Mouse (Mus musculus): ENCODE measurements at regions not wholly inside any gene's neighbourhood (a gene's known extent, or its start where the extent isn't known, plus 50 kb on each side); places are given as distances from the start of the nearest gene placed in this dataset.

DNA sequence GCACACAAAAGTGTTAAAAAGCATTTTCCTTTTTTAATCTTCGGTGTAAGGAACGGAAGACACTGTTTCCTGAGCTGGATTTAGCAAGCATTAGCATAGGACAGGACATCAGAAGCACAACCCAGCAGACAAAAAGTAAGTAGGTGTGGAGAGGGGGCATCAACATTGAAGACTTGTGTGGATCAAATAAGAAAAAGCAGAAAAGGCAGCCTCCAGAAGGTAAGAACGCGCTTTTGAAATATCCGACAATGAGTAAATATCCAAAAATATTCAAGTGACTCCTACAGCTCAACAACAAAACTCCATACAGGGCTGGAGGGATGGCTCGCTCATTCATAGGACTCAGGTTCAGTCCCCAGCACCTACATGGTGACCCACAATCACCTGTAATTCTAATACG, 286.9 kb downstream of the Pdcd6ip start:
- DNase-seq (ENCODE audit: low spot score) = no peak

DNA sequence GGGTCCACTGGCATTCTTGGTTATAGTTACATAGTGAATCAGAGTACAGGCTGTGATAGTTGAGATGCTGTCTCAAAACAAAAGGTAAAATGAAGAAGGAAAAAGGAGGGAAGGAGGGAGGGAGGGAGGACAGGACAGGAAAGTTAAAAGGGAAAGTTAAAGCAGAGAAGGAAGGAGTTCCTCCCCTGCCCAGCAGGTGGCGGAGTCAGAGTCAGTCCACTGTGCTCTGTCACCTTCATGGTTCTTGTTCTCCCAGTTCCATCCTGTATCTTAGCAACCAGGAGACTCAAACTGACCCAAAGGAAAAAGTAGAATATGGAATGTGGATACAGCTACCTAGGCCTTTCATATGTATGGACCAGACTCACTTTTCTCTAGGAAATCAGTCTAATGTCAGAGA, 288.3 kb downstream of the Pdcd6ip start:
- no peak for DNase-seq (ENCODE audit: low spot score)

DNA sequence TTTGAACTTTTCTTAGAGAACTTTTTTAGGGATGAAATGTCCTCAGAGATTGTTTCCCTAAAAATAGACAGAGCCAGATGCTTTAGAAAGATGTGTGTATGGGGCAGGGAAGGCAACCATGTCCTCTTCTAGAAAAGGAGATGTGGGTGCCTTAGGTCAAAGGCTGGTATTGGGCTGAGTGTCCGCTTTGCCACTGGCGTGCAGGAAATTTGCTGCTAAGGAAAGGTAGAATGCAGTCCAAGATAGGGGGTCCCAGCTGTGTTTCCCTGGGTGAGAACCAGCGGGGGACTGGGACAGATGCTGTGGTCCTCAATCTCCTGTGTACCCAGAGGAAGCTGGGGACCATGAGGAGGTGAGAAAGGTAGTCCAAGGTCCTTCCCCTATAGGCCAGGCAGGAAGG, 291.0 kb downstream of the Pdcd6ip start:
- DNase-seq (ENCODE audit: low spot score) = no peak

DNA sequence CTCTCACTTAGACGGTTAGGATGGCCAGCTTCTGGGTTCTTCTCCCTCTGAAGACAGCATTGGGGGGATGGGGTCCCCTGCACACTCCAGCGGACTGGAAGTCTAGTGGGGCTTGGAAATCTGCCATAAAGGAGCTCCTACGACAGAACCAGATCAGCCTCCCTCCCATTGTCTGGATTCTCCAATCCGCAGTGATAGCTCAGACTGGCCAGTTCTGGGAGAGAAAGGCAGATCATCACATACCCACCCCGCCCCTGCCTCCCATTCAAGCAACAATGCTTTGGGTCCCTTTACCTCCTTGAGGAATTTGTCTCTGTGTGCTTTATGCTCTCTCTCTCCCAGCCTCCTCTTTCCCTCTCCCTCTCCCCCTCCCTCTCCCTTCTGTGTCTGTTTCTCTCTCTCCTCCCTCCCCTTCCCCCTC, 292.5 kb downstream of the Pdcd6ip start:
- no peak for DNase-seq (ENCODE audit: low spot score)

DNA sequence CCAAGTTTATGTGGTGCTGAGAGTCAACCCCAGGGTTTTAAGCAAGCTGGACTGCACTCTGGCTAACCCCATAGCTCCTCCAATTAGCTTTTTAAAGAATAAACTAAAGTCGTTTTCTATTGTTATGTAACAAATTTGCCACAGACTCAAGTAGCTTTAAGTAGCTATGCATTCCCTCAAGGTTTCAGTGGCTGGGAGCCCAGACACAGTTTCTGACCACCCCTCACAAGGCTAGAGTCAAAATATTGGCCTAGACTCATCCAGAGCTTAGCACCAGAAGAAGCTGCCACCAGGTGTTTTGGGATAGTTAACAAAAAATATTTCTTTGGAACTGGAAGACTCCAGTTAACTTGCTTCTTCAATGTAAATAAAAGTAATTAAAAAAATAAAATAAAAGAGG, 293.4 kb downstream of the Pdcd6ip start:
- no peak for DNase-seq (ENCODE audit: low spot score)

DNA sequence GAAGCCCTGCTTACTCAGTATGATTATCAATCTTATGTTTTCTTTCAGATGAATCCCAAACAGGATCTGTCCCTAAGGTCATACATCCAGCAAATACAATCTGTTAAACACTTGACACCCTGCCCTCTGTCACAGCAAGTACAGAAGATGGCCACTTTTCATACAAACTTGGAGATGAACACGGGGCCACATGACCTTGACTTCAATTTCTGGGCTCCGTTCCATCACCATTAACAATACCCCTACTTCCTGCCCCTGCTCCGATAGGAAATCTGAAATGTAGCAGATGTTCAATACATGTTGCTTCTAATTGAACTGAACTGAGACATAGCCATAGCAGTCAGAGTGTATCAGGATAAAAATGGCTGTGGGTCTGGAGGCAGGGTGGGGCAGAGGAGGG, 294.2 kb downstream of the Pdcd6ip start:
- no peak for DNase-seq (ENCODE audit: low spot score)

DNA sequence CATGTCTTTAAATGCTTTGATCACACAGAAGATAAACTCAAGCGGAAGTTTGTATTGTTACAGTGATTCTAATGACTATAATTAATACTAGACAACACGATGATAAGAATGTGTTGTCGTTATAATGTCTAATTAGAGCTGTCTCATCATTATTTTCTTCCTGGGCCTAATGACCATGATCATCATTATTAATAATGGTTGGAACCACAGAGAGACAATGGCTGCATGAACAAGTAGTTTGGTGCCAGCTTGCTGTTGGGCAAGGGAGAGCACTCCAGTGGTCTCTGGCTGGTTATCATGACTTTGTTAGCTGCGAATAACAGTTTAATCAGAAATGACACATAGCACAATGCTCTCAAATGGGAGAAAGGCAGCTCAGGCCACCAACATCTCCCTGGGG, 296.4 kb downstream of the Pdcd6ip start:
- no peak for DNase-seq (ENCODE audit: low spot score)

DNA sequence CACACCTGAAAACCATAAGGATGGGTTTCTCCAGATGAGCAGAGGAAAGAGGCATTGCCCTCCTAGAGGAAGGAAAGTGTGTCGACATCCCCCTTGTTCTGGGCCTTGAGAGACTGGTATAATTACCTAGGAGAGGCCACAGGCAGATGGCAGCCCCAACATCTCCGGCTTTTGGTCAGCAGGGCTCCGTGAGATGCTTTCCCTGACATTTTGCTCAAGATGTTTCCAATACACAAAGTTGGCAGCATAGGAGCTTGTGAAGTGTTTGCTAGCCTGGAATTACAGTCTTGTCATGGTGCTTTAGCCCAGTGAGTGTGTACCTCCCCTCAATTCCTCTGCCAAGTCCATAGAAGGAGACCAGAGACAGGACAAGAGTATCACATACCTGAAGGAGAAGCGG, 299.5 kb downstream of the Pdcd6ip start:
- no peak for DNase-seq (ENCODE audit: low spot score)

DNA sequence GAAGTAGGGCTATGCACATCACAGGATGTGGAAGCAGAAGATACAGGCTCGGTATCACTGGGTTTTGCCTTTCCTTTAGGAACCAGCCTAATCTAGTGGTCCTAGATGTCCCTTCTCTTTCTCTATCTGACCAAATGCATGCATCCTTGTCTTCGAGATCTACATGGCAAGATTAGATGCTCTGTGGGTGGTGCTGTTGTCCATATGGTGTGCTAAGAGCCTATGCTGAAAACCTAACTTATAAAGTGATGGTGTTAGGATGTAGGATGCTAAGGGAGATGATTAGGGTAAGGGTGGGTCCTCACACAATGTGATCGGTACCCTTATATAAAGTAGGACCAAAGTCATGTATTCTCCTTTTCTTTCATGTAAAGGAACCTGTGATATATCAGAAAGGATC, 313.7 kb downstream of the Pdcd6ip start:
- DNase-seq (ENCODE audit: low spot score) = no peak

DNA sequence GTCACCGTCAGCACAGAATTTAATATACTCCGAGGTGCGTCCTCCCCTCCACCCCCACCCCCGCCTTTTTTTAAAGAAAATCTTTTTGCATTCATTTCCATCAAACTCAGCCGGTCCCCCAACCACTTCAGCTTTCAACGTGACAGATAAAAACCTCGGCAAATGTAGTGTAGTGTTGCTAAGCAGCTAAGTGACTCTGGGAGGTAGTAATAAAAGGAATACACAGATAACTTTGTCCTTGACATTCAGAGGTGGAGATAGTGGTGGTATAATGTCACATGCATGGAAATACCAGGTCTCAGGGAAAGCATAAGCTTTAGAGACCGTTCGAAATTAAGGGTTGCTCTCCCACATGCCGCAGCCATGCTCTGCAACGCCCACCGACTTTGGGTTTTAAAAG, 320.7 kb downstream of the Pdcd6ip start:
- DNase-seq (ENCODE audit: low spot score) = no peak

DNA sequence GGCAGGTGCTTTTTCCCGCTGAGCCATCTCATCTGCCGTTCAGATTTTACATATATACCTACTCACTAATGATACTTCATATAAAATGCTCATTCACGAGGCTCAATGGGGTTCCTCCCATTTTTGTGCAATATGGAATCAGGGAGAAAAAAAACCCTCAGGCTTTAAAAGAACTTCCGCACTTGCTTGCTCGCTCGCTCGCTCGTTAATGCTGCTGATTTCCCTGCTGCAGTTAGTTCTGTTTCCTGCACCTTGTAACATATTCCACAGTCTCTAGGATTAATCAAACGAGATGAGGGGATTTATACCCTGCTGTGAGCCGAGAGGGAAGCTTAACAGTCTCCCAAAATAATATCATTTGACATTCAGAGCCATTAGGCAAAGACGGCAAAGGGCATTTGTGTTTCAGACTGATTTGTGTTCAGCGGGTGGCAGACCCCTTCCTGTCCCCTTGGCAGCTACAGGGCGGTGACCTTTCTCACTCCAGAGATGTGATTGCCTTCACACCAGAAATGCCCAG, 326.4 kb downstream of the Pdcd6ip start:
- no peak for DNase-seq (ENCODE audit: low spot score)

DNA sequence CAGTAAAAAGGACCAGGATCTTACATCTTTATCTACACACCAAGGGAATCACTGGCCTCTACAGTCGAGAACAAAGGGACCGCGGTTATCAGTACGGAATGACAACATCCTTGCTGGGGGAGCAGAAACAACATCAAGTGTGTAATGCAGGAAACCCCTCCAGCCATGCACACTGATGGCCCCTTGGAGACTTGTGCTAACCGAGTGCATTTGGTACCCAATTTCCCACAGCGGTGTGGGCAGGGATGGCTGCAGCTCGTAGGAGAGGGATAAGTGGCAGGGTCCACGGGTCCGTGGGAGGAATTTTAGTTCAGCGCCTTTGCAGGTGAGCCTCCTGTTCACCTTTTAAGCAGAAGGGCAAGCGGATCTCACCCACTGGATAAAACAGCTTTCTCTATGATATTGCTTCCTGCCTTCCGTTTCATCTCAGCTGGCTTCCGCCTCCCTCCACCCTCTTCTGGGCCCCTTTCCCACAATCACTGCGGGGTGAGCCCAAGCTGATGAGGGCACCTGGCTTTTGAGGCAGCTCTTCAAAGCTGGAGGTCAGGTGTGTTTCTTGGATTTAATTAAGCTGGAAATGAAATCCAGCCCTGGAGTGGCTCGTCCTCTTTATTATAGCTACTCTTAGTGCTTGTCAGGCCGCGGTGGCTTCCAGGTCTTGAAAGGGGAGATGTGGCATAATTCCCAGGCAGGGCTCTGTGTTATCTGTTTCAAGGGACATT, 327.5 kb downstream of the Pdcd6ip start:
- DNase-seq (ENCODE audit: low spot score) = no peak

DNA sequence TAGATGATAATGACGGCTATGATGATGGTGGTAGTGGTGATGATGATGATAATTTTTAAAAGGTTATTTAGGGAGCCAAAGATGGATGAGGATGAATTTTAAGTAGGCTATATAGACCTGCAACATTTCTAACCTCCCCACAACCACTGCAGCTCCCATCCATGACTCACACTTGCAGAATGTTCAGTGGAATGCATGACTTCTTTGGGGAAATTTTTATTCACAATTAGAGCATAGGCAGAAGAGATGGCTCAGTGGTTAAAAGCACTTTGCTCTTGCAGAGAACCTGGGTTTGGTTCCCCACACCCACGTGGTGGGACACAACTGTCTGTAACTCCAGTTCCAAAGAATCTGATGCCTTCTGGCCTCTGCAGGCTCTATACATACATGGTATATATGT, 329.5 kb downstream of the Pdcd6ip start:
- no peak for DNase-seq (ENCODE audit: low spot score)

DNA sequence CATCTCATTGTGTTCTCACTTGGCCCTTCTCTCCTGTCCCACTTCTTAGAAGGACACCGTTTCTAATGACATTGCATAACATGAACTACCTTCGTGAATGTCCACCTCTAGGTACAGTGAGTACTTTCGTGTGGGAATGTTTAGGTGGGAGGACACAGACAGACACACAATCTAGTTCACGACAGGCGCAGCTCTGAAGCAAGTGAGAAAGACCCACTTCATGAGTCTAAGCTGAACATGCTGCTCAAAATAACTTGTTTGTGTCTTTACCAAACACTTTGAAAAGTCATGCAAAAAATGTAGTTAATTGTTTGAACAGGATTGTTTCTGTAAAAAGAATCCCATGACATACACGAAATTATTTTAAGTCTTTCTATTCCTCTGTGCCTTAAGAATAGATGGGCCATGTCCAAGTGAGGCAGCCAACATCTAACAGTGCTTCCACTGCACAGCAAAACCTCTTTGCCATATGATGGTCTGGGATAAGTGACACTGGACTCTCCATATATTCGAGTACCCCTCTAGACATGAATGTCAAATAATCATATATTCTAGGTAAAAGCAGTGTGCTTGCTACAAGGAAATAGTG, 336.2 kb downstream of the Pdcd6ip start:
- DNase-seq (ENCODE audit: low spot score) = no peak

DNA sequence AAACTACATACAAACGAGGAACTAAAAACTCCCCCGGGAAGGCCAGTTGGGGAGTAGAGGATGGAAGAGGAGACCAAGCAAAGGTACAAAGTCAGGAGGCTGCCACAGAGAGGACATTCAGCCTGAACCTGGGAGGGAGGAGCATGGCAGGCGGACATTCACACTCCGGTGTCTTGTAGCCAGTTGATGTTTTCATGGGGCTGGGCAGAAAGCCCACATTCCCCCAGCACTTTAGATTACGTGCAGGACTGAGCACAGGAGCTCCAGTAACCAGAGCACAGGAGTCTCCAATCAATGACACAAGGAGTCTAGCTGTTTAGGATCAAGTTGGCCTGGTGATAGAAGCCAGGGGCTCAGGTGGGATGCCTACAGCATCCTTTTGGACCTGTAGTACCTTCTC, 360.1 kb downstream of the Pdcd6ip start:
- no peak for DNase-seq (ENCODE audit: low spot score)

DNA sequence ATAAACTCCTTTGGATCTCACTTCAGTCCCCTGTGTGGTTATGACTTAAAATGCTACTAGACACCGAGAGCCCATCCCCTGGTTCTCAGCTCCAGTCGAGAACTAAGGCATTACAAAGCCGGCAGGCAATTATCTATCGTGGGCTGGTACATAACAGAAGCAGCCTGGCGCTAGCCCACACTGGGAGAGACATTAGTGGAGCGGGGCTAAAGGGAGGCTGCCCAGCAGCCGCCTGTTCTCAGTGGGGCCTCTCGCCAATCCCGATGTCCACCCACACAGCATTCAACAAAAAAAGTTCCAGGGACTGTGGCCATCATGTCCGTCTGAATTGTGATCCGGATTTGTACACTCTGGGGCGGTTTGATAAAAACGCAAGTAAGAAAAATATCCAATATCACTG, 361.5 kb downstream of the Pdcd6ip start:
- DNase-seq (ENCODE audit: low spot score) = no peak

DNA sequence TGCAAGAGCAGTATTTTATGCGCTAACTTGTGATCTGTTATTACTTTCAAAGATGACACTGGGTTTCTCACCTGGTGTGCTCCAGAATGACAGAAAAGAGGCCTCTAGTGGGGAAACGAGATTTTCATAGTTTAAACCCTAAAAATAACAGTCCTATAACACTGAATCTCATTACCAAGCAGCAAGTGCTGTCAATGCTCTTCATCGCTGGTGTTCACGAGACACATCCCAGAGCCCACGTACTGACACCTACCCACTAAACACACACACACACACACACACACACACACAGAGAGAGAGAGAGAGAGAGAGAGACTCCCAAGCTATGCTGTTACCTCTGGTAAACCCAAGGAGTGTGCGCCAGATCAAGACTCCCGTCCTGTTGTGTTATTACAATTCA, 365.9 kb downstream of the Pdcd6ip start:
- DNase-seq (ENCODE audit: low spot score) = no peak

DNA sequence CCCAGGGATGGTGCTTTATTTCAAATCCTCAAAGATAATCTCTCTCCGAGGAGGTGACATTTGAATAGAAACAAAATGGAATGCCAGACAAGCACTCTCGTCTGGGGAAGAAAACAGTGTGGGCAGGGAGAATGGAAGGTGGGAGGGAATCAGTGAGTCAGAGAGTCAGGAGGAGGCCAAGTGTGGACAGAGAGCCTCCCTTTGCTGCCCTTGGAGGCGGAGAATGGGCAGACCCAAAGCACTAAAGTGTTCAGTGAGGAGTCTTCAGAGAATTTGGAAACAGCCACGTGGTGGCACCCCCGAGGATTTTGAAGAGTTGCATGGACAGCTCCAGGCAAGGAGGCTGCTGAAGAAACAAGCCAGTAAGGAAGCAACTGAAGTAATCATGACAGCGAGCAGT, 367.2 kb downstream of the Pdcd6ip start:
- DNase-seq (ENCODE audit: low spot score) = no peak

DNA sequence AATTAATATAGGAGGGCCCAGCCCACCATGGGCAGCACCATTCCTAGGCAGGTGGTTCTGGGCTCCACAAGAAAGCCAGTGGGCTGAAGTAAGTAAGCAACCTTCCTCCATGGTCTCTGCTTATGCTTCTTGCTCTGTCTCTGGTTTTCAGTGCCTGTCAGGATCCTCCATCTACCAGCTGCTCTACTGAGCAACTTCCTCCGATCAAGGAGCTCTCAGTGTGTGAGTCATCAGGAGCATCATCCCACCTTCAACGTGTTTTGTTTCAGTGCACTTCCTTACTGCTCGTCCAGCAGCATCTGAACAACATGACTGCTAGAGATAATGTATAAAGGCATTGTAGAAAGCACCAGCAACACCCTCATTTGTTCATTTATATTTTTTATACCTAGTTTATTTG, 368.0 kb downstream of the Pdcd6ip start:
- DNase-seq (ENCODE audit: low spot score) = no peak

DNA sequence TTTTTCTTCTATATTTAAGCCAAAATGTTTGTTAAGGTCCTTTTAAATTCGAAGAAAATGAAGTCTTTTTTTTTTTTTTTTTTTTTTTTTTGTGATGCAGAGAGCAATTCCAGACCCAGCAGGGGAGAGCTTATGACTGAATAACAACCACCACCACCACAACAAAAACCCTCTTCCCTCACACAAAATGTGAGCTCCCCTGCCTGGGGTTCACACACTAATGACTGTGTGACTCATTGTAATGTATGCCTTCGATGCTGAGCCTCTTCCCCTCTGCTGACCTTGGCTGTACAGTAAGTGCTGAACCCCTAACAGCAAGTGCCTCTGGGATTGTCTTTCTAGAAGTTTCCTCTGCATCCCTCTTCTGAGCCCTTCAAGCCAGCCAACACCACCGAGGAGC, 383.6 kb downstream of the Pdcd6ip start:
- DNase-seq (ENCODE audit: low spot score) = no peak

DNA sequence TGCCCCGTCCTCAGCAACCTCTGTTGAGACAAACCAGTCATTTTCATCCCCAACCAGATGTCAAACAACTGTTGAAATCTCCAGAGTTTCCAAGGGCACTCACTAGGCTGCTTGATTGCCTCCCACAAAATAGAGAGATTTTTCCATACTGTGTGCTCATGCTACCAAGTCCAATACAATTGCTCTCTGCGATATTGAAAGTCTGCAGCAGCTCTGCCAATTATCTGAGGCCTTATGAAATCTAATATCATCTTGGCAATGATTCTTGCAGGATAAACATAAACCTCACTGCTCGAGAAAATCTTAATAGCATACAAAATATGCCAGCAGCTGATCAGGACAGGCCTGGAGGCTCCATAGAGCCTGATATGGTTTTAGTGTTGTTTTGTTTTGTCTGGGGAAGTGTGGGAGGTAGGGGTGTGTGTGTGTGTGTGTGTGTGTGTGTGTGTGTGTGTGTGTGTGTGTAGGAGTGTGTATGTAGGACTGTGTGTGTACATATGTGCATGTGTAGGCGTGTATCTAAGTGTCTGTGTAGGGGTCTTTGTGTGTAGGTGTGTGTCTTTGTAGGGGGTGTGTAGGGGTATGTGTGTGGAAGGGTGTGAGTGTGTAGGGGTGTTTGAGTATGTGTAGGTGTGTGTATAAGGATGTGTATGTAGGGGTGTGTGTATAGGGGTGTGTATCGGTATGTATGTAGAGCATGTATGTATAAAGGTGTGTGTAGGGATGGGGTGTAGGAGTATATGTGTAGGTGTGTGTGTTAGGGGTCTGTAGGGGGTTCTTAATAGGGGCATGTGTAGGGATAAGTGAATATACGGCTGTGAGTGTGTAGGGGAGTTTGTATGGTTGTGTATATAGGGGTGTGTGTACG, 398.1 kb downstream of the Pdcd6ip start:
- DNase-seq (ENCODE audit: low spot score) = no peak

DNA sequence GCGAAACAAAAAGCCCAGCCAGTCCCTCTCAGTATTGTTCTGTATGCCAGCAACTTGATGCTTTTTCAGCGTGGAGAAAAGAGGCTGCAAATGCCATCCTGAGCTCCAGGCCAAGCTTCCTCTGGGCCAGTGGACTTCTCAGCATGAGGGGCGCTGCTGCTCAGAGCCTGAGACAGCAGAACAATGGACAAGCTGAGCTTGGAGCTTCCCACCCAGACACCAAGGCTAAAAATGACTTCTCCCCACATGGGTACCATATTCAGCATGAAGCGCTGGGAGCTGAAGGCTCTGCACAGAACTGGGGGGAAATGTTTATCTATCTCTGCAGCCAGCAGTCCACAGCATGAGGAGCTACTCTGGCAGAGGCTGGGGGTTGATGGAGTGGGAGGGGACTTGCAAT, 402.3 kb downstream of the Pdcd6ip start:
- no peak for DNase-seq (ENCODE audit: low spot score)

DNA sequence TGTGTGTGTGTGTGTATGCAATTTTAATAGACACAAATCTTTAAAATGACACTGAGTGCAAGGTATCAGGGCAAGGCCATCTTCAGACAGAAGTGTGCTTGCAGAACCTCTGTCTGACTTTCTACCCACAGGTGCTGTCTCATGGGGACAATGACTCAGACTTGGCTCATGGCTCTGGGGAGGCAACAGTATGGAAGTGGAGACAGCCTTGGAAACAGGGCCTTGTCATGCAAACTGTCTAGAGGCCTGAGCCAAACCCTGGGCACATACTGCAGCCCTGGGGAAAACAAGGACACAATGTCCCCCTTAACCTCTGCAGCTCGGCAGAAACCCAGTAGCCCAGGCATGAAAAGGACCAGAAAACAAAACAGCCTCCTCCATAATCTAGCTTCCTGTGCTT, 405.6 kb downstream of the Pdcd6ip start:
- no peak for DNase-seq (ENCODE audit: low spot score)
